Mouse (Mus musculus) heart, adult 2 months (tissue): Measurements from ENCODE around the gene 9930111J21Rik1. TPM values are rescaled to one million over a fixed set of nuclear protein-coding genes. Genes with fewer than 3 reads are reported as not detected.
"Not testable (repeated sequence)": the region's sequence is repeated elsewhere in the genome, so short reads cannot be mapped to it uniquely, and the experiment has no call there.

ENCODE experiments used
- DNase-seq, 2 experiments: peaks; one replicate each; pipeline ENCODE4 v3.0.0; 2021
- H3K27ac ChIP-seq: fragments of 200-600 bp; 2 replicates; pipeline ENCODE4 v1.8.1; 2022
- H3K27me3 ChIP-seq: fragments of 200-500 bp; 2 replicates; pipeline ENCODE4 v1.6.1; 2012; ENCODE audit warnings: mild to moderate bottlenecking, low read length, inconsistent platforms, mixed read lengths; ENCODE audit not compliant: control insufficient read depth, insufficient read depth
- H3K36me3 ChIP-seq: fragments of 200-500 bp; 2 replicates; pipeline ENCODE4 v1.6.1; 2012; ENCODE audit warnings: low read length, inconsistent platforms; ENCODE audit not compliant: control insufficient read depth, insufficient read depth
- H3K4me1 ChIP-seq: fragments of 200-500 bp; 2 replicates; pipeline ENCODE4 v1.6.1; 2011; ENCODE audit warnings: low read length; ENCODE audit not compliant: control insufficient read depth, insufficient read depth
- H3K4me3 ChIP-seq: fragments of 200-600 bp; 2 replicates; pipeline ENCODE4 v1.8.1; 2022
- H3K79me2 ChIP-seq: fragments of 200-500 bp; replicated peaks from 2 replicates; pipeline ENCODE4 v1.6.1; 2012; ENCODE audit warnings: mild to moderate bottlenecking, inconsistent platforms, low read length, moderate library complexity, mixed read lengths; ENCODE audit not compliant: control insufficient read depth, insufficient read depth
- H3K9ac ChIP-seq: fragments of 200-500 bp; 2 replicates; pipeline ENCODE4 v1.6.1; 2012; ENCODE audit warnings: low read depth, mild to moderate bottlenecking, control low read depth, inconsistent platforms, low read length, mixed read lengths
- POLR2A ChIP-seq: fragments of 200-500 bp; IDR thresholded peaks from 2 replicates; pipeline ENCODE4 v1.6.1; 2011; ENCODE audit warnings: mild to moderate bottlenecking, low read depth, low read length, control low read depth; ENCODE audit not compliant: insufficient read depth
- WGBS: fragments of 180-500 bp; shearing (Covaris S2); methylation state at CpG from one replicate; pipeline ENCODE4 v1.1.7; 2018; 5-methylcytosine and 5-hydroxymethylcytosine counted together
- intact Hi-C: fragments of 180-260 bp; cut with DNase I; formaldehyde crosslinking; loops from one replicate; pipeline ENCODE4 v1.15.1; 2025
- long read RNA-seq: library from polyadenylated mRNA; stranded (forward); transcript quantifications from one replicate; pipeline ENCODE4 v2.0.0, GENCODE M21; 2021
- polyA plus RNA-seq: library from polyadenylated mRNA; depleted of rRNA; stranded (reverse); fragments of >200 nt; gene quantifications from 2 replicates; pipeline ENCODE4 v1.2.3, GENCODE M21; 2012; rRNA removed
- total RNA-seq, 2 experiments: library from RNA; stranded (reverse); gene quantifications; 2 replicates each; pipeline ENCODE4 v1.2.3; 2021

Gene 9930111J21Rik1
- total RNA-seq (1 to 10 TPM; 4.3 to 5.1 TPM), polyA plus RNA-seq (3.4 and 6.2 TPM in 2 replicates)
- long read RNA-seq, result 0 reads

GRCm38 (mm10) chr11:48979251-48979650, at the start of gene 9930111J21Rik1:
TSS of gene 9930111J21Rik1 (minus strand) at chr11:48979398.
- H3K27me3 ChIP-seq, H3K4me1 ChIP-seq, H3K4me3 ChIP-seq, H3K27ac ChIP-seq, intact Hi-C loops, DNase-seq, H3K36me3 ChIP-seq, H3K79me2 ChIP-seq, H3K9ac ChIP-seq: not testable (repeated sequence)
- no CpG with 5 or more reads among the region's 3 CpGs for WGBS

DNA sequence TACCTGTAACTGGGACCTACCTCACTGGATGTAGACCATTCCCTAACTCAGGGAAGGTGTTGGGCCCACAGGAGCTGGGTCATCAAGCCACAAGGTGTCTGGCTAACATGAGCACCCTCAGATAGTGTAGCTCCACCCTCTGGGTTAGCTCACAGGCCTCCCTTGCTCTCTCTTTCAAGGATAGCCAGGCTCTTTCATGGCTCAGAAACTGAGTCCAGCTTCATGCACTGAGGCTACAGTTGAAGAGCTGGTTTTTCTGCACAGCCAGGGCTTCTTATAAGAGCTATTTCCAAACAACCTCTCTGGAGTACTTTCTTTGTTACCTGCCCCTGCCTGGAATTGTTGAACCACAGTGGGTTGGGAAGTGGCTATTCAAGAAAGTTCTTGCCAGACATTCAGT, 32.9 kb upstream of the 9930111J21Rik1 start:
- H3K36me3 ChIP-seq, intact Hi-C loops, H3K4me3 ChIP-seq, DNase-seq, H3K27ac ChIP-seq, H3K27me3 ChIP-seq, H3K9ac ChIP-seq, H3K79me2 ChIP-seq, H3K4me1 ChIP-seq: not testable (repeated sequence)

- H3K4me3 ChIP-seq, intact Hi-C loops, H3K4me1 ChIP-seq, H3K36me3 ChIP-seq, DNase-seq, H3K27me3 ChIP-seq, H3K79me2 ChIP-seq, H3K27ac ChIP-seq, H3K9ac ChIP-seq: not testable (repeated sequence)
- 7% methylated on average over 1 of the region's 1 CpGs for WGBS
Measured at GRCm38 (mm10) chr11:49006785-49007184, 27.6 kb upstream of the 9930111J21Rik1 start.

GRCm38 (mm10) chr11:49006317-49006716, 27.1 kb upstream of the 9930111J21Rik1 start:
- DNase-seq, H3K27me3 ChIP-seq, H3K4me1 ChIP-seq, H3K79me2 ChIP-seq, H3K27ac ChIP-seq, H3K9ac ChIP-seq, H3K36me3 ChIP-seq, H3K4me3 ChIP-seq, intact Hi-C loops: not testable (repeated sequence)
- 28% methylated on average over 2 of the region's 2 CpGs for WGBS

DNA sequence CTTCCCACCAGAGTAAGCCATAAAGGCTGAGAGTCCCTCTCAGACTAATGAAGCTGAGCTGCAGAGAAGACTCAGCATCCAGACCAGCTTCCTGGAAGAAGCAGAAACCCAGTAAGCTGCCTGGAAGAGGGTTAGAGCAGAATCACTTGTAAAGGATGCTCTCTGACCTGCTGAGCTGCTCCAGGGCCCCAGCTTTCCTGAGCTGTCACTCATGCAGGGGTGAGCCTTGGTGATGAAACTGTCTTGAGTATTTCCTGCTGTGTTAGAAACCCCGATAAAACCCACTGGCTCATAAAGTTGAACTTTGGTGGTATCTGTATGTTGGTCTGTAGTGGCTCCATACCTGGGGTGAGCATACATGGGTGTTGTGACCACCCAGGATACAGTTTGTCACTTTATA, 21.2 kb upstream of the 9930111J21Rik1 start:
- DNase-seq, H3K4me1 ChIP-seq, H3K36me3 ChIP-seq, intact Hi-C loops, H3K79me2 ChIP-seq, H3K27me3 ChIP-seq, H3K27ac ChIP-seq, H3K4me3 ChIP-seq, H3K9ac ChIP-seq: not testable (repeated sequence)
- 23% methylated on average over 1 of the region's 1 CpGs for WGBS

DNA sequence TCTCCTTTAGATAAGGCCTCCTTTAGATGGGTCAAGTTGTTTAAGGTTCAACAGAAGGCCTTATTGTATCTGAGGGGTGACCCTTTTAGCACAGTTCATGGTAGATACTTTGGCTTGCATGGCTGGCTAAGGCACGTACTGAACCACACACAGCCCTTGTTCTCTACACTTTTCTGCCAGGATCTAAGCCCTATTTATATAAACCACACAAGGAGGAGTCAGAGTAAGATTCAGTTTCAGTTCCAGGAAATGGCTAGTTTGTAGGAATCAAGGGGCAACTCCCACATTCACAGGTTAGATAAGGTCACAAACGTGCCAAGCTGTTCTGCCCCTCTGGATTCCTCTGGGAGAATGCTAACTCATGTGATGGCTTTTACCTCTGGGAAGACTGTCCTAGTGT, 14.8 kb upstream of the 9930111J21Rik1 start, which contains the start of gene Tgtp1:
TSS of gene Tgtp1 (minus strand) at position 155 of the 400 bp plus-strand sequence.
- H3K9ac ChIP-seq, H3K36me3 ChIP-seq, H3K4me1 ChIP-seq, H3K27me3 ChIP-seq, H3K79me2 ChIP-seq, intact Hi-C loops, H3K4me3 ChIP-seq, DNase-seq: not testable (repeated sequence)
- TF ChIP-seq POLR2A, result peak; percentile 55
- WGBS, result 35% methylated on average over 2 of the region's 2 CpGs
- peak within 1 kb of the TSS; percentile 38; the same call in 1 of the 2 replicates for H3K27ac ChIP-seq

DNA sequence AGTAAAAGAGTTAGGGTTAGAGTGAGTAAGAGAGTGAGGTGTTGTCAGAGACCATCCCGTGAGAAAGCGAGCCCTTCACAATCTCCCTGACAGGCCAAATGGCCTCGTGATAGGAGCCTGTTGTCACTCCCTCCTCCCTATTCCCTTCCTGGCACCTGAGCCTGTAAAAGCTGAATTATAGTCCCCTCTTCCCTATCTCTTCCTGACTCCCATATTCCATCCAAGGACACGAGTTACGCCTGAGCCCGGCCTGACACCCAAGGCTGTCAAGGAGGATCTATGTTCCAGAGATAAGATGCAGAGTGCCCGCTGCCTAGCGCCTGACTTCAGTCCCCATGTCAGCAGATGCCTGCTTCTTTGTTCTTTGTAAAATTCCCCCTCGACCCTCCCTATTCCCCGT, 14.1 kb upstream of the 9930111J21Rik1 start:
- H3K4me3 ChIP-seq, H3K27me3 ChIP-seq, H3K36me3 ChIP-seq, H3K27ac ChIP-seq, H3K9ac ChIP-seq, intact Hi-C loops, H3K79me2 ChIP-seq, DNase-seq, H3K4me1 ChIP-seq: not testable (repeated sequence)
- WGBS, result 46% methylated on average over 10 of the region's 10 CpGs
